Mouse (Mus musculus) kidney, embryonic 16.5 days (tissue): ENCODE data around the gene Grm6. TPM values are rescaled to one million over a fixed set of nuclear protein-coding genes. Genes with fewer than 3 reads are reported as not detected.

Source experiments
- ATAC-seq: fragments of 200-750 bp; cut with Nextera tagmentation; 2 replicates; pipeline ENCODE4 v1.8.0; 2017; ENCODE audit warnings: moderate TSS enrichment; ENCODE audit not compliant: low FRiP score, low TSS enrichment
- H3K27ac ChIP-seq: fragments of 300-500 bp; sonication (generic); 2 replicates; pipeline ENCODE4 v1.5.1; 2014; ENCODE audit warnings: low read length
- H3K27me3 ChIP-seq: fragments of 300-500 bp; sonication (generic); 2 replicates; pipeline ENCODE4 v1.6.1; 2014; ENCODE audit warnings: low read length, control low read depth, mixed read lengths; ENCODE audit not compliant: insufficient read depth
- H3K36me3 ChIP-seq: fragments of 300-500 bp; sonication (generic); 2 replicates; pipeline ENCODE4 v1.6.1; 2014; ENCODE audit warnings: low read length, control low read depth, mixed read lengths; ENCODE audit not compliant: insufficient read depth
- H3K4me1 ChIP-seq: fragments of 300-500 bp; sonication (generic); 2 replicates; pipeline ENCODE4 v1.6.1; 2014; ENCODE audit warnings: low read length, control low read depth, mixed read lengths; ENCODE audit not compliant: insufficient read depth
- H3K4me2 ChIP-seq: fragments of 300-500 bp; sonication (generic); replicated peaks from 2 replicates; pipeline ENCODE4 v1.6.1; 2014; ENCODE audit warnings: low read depth, low read length
- H3K4me3 ChIP-seq: fragments of 300-500 bp; sonication (generic); 2 replicates; pipeline ENCODE4 v1.5.1; 2014; ENCODE audit warnings: mild to moderate bottlenecking, low read length
- H3K9ac ChIP-seq: fragments of 300-500 bp; sonication (generic); replicated peaks from 2 replicates; pipeline ENCODE4 v1.6.1; 2014; ENCODE audit warnings: low read length
- H3K9me3 ChIP-seq: fragments of 300-500 bp; sonication (generic); 2 replicates; pipeline ENCODE4 v1.6.1; 2016; ENCODE audit warnings: low read length, control low read depth
- WGBS: fragments of 180-500 bp; shearing (Covaris S2); extraction: QIAGEN DNeasy Blood & Tissue Kit; methylation state at CpG from one replicate; pipeline ENCODE4 v1.1.7; 2014; 5-methylcytosine and 5-hydroxymethylcytosine counted together
- polyA plus RNA-seq: library from polyadenylated mRNA; unstranded; fragments of >200 nt; fragmentation: Nextera tagmentation; extraction: Ambion mirVana; gene quantifications from 2 replicates; pipeline ENCODE4 v1.2.1, GENCODE M21; 2015

The Grm6 gene
- polyA plus RNA-seq, 1 experiment from 2014 or later: 0.10 TPM

GRCm38 (mm10) chr11:50908136-50908535, 57.7 kb downstream of the Grm6 start:
- no peak for ATAC-seq

GRCm38 (mm10) chr11:50913301-50913700, 62.8 kb downstream of the Grm6 start:
- peaks cover 38% of the 10 kb centered on the region for H3K36me3 ChIP-seq
- 82% methylated on average over 1 of the region's 1 CpGs for WGBS

More at GRCm38 (mm10) chr11:50908136-50908535, 57.7 kb downstream of the Grm6 start:
- 87% methylated on average over 5 of the region's 5 CpGs for WGBS
- peaks cover 81% of the 10 kb centered on the region for H3K36me3 ChIP-seq
- H3K9me3 ChIP-seq: peaks cover 53% of the 10 kb centered on the region
- H3K9ac ChIP-seq: no peak overlapping the region
- no peaks in the 10 kb centered on the region for H3K27me3 ChIP-seq
- no peak overlapping the region for H3K4me2 ChIP-seq
- H3K4me3 ChIP-seq: no peak overlapping the region
- no peaks in the 10 kb centered on the region for H3K4me1 ChIP-seq
- H3K27ac ChIP-seq: no peak overlapping the region

GRCm38 (mm10) chr11:50914461-50914860, 64.0 kb downstream of the Grm6 start:
- peaks cover 15% of the 10 kb centered on the region for H3K9me3 ChIP-seq
- no peak for ATAC-seq
- H3K9ac ChIP-seq: no peak overlapping the region
- peaks cover 29% of the 10 kb centered on the region for H3K36me3 ChIP-seq
- no peaks in the 10 kb centered on the region for H3K27me3 ChIP-seq
- H3K4me2 ChIP-seq: no peak overlapping the region
- WGBS: 88% methylated on average over 3 of the region's 3 CpGs
- H3K4me1 ChIP-seq: no peaks in the 10 kb centered on the region
- no peak overlapping the region for H3K4me3 ChIP-seq
- H3K27ac ChIP-seq: no peak overlapping the region

More at GRCm38 (mm10) chr11:50913301-50913700, 62.8 kb downstream of the Grm6 start:
- ATAC-seq: no peak
- Histone ChIP-seq H3K9ac (no peak overlapping the region), H3K4me2 (no peak overlapping the region), H3K4me3 (no peak overlapping the region), H3K27me3 (no peaks in the 10 kb centered on the region), H3K4me1 (no peaks in the 10 kb centered on the region), H3K9me3 (peaks cover 15% of the 10 kb centered on the region), H3K27ac (no peak overlapping the region)

Other genes starting within 250 kb of the Grm6 start
- gene Adamts2, start 248.6 kb upstream of the Grm6 start, polyA plus RNA-seq: 4.7 and 5.7 TPM in 2 replicates
- 27.6 and 29.3 TPM in 2 replicates for gene Zfp354c, start 23.0 kb upstream of the Grm6 start, polyA plus RNA-seq
- 0.72 and 1.0 TPM in 2 replicates for gene Zfp879, start 9.1 kb upstream of the Grm6 start, polyA plus RNA-seq
- 8.6 and 9.6 TPM in 2 replicates for gene Zfp454, start 37.0 kb downstream of the Grm6 start, polyA plus RNA-seq
- gene Zfp2, start 65.5 kb downstream of the Grm6 start, polyA plus RNA-seq: 15.4 and 18.2 TPM in 2 replicates
- gene Zfp354b, start 80.9 kb downstream of the Grm6 start, polyA plus RNA-seq: 1.7 and 1.9 TPM in 2 replicates
- gene 4933414I15Rik, start 93.1 kb downstream of the Grm6 start, polyA plus RNA-seq: not detected in 2 replicates
- gene Prop1, start 103.1 kb downstream of the Grm6 start, polyA plus RNA-seq: not detected in 2 replicates
- not detected in 2 replicates for gene Olfr1378, start 115.8 kb downstream of the Grm6 start, polyA plus RNA-seq
- not detected in 2 replicates for gene Olfr1377, start 131.3 kb downstream of the Grm6 start, polyA plus RNA-seq
- not detected in 2 replicates for gene Olfr51, start 152.9 kb downstream of the Grm6 start, polyA plus RNA-seq
- not detected in 2 replicates for gene Olfr54, start 163.6 kb downstream of the Grm6 start, polyA plus RNA-seq
- gene Olfr1375, start 197.4 kb downstream of the Grm6 start, polyA plus RNA-seq: not detected in 2 replicates
- 13.5 and 14.2 TPM in 2 replicates for gene Zfp354a, start 208.6 kb downstream of the Grm6 start, polyA plus RNA-seq